Mouse (Mus musculus) effector memory CD4-positive, alpha-beta T cell, adult 7 months (primary cell): ENCODE data around the gene Tmem248. TPM values are rescaled to one million over a fixed set of nuclear protein-coding genes. Genes with fewer than 3 reads are reported as not detected.

Experiments used
- polyA plus RNA-seq: library from polyadenylated mRNA; unstranded; fragments of 100-300 nt; shearing (Covaris generic); gene quantifications from one replicate; pipeline ENCODE4 v1.2.1, GENCODE M21; 2017

The Tmem248 gene
- 109 TPM for polyA plus RNA-seq

GRCm38 (mm10) chr5:130216781-130217180 is at the start of gene Tmem248:
Gene Tmem248, plus strand, starts transcription at chr5:130217081.

DNA sequence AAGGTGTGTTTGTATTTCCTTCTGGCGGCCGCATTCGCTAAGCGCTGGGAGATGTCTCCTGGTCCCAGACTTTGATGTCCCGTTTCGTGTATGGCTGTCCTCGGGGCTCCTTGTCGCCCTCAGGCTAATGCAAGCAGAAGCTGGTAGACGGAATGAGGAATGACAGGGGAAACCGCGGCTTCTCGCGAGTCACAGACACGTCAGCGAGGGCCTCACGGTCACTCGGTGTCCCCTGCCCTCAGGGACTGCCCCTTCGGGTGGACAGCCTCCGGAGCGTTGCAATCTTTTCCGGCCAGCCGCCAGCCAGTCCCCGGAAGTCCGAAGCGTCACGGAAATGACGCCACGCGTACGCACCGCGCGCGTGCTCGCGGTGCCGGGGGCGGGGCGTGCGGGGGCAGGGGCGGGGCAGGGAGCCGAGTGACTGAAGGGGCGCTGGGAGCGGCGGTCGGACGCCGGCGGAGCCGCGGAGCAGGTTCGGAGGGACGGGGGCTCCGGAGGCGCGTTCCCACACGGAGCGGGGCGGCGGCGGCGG is 45.4 kb upstream of the Tmem248 start, which contains the start of gene Rabgef1:
Gene Rabgef1 (plus strand): TSS at position 376 of the 532 bp plus-strand sequence.

DNA sequence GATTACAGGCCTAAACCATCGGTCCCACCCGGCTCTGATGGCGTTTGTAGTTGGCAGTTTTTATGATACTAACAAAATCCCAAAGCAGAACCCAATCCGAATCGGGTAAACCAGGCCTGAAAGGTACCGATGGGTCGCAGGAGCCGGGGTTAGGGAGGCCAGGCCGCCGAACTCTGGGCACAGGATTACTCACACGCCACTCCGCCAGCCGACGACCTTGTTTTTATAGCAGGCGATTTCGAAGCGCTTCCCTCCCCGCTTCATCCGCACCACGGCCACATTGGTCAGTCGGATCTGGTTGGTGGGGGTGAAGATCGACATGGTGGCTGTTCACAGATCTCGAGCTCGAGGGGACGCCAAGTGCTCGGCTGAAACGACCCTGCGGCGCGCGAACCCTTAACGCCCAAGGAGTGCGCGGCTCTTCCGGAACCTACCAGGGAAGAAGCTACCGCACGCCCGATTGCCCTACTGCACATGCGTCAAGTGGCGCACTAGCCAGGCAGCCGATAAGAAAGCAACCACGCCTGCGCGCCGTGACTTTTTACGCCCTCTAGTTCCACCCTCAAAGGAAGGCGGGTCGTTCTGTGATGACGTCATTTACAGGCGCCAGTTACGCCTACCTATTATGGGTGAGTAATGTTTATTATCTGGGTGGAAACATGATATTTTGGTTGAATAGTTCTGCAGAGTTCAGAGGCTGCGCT is 38.3 kb downstream of the Tmem248 start, which contains the start of the genes Sbds and Tyw1:
Gene Sbds (minus strand): TSS at position 514 of the 704 bp plus-strand sequence.
Gene Tyw1 (plus strand): TSS at position 603 of the 704 bp plus-strand sequence.

Other genes with a start within 250 kb of the Tmem248 start
- 18.6 TPM for gene Gusb, start 214.0 kb upstream of the Tmem248 start, polyA plus RNA-seq
- 41.9 TPM for gene Asl, start 187.8 kb upstream of the Tmem248 start, polyA plus RNA-seq
- 27.5 TPM for gene Crcp, start 187.8 kb upstream of the Tmem248 start, polyA plus RNA-seq
- 5.9 TPM for gene Tpst1, start 143.8 kb upstream of the Tmem248 start, polyA plus RNA-seq
- 0.76 TPM for gene Kctd7, start 72.2 kb upstream of the Tmem248 start, polyA plus RNA-seq
- gene Rabgef1, start 45.3 kb upstream of the Tmem248 start, polyA plus RNA-seq: 47.6 TPM
- gene Sbds, start 38.4 kb downstream of the Tmem248 start, polyA plus RNA-seq: 168 TPM
- gene Tyw1, start 38.5 kb downstream of the Tmem248 start, polyA plus RNA-seq: 22.2 TPM
- 0.54 TPM for gene Caln1, start 152.4 kb downstream of the Tmem248 start, polyA plus RNA-seq
- not detected for gene A330070K13Rik, start 167.6 kb downstream of the Tmem248 start, polyA plus RNA-seq